Mouse (Mus musculus) CH12.LX (cell line): ENCODE measurements around the gene Ext2. TPM values are rescaled to one million over a fixed set of nuclear protein-coding genes. Genes with fewer than 3 reads are reported as not detected.

Source experiments
- DNase-seq: peaks from one replicate; pipeline ENCODE4 v3.0.0-alpha.2; 2013; ENCODE audit errors: extremely low read depth
- H3K27ac ChIP-seq: 2 replicates; pipeline ENCODE4 v1.5.1; 2012; ENCODE audit warnings: low read depth, mild to moderate bottlenecking, control low read depth, moderate library complexity; ENCODE audit not compliant: insufficient read depth
- H3K27me3 ChIP-seq: replicated peaks from 2 replicates; pipeline ENCODE3; 2012; ENCODE audit warnings: inconsistent platforms
- H3K36me3 ChIP-seq, 2 experiments: replicated peaks in 1 of 2; 2 replicates each; pipeline versions ENCODE3 to v1.6.1; 2012; ENCODE audit warnings: inconsistent platforms in 1 of 2, low read length in 1 of 2, mild to moderate bottlenecking in 1 of 2, mixed read lengths in 1 of 2, moderate library complexity in 1 of 2; ENCODE audit not compliant: control insufficient read depth in 1 of 2, insufficient read depth in 1 of 2
- H3K4me1 ChIP-seq, 2 experiments: 2 replicates each; pipeline ENCODE4 v1.6.1; 2012; ENCODE audit warnings: inconsistent platforms in 1 of 2, moderate library complexity in 1 of 2; ENCODE audit not compliant: insufficient read depth in 2 of 2, control insufficient read depth in 1 of 2
- H3K4me2 ChIP-seq: 2 replicates; pipeline ENCODE4 v1.6.1; 2012; ENCODE audit warnings: low read depth, mild to moderate bottlenecking, control low read depth; ENCODE audit not compliant: poor library complexity, insufficient read depth, severe bottlenecking
- H3K4me3 ChIP-seq, 3 experiments: fragments of 150-350 bp in 1 of 3; sonication (generic) in 1 of 3; replicated peaks in 1 of 3; 2 replicates each; pipeline versions ENCODE3 to v1.5.1; 2011 to 2012; ENCODE audit warnings: low read depth in 2 of 3, low read length in 2 of 3, mild to moderate bottlenecking in 2 of 3, moderate library complexity in 2 of 3, control low read depth in 1 of 3, improper control_type of control experiment in 1 of 3, inconsistent platforms in 1 of 3, mixed read lengths in 1 of 3; ENCODE audit not compliant: poor library complexity in 1 of 3
- H3K79me2 ChIP-seq: replicated peaks from 2 replicates; pipeline ENCODE4 v1.6.1; 2012; ENCODE audit warnings: mild to moderate bottlenecking, moderate library complexity; ENCODE audit not compliant: control insufficient read depth, poor library complexity, insufficient read depth, severe bottlenecking; ENCODE audit errors: extremely low read depth
- H3K9ac ChIP-seq: 2 replicates; pipeline ENCODE4 v1.6.1; 2012; ENCODE audit warnings: low read depth, mild to moderate bottlenecking, control low read depth, moderate library complexity; ENCODE audit not compliant: insufficient read depth
- H3K9me3 ChIP-seq: replicated peaks from 2 replicates; pipeline ENCODE3; 2012; ENCODE audit warnings: low read length, inconsistent platforms, mixed read lengths
- ELF1 ChIP-seq: IDR thresholded peaks from 2 replicates; pipeline ENCODE4 v1.6.1; 2014; ENCODE audit warnings: low read depth, mild to moderate bottlenecking, inconsistent platforms, low read length, improper control_type of control experiment
- HCFC1 ChIP-seq: IDR thresholded peaks from 2 replicates; pipeline ENCODE4 v1.6.1; 2012; ENCODE audit warnings: low read depth, mild to moderate bottlenecking, inconsistent platforms, low read length, improper control_type of control experiment
- IRF4 ChIP-seq: IDR thresholded peaks from 2 replicates; pipeline ENCODE4 v1.6.1; 2014; ENCODE audit warnings: low read depth, mild to moderate bottlenecking, inconsistent platforms, low read length, improper control_type of control experiment
- JUN ChIP-seq: IDR thresholded peaks from 2 replicates; pipeline ENCODE4 v1.6.1; 2011; ENCODE audit warnings: low read depth, mild to moderate bottlenecking, low read length, improper control_type of control experiment, moderate library complexity; ENCODE audit not compliant: insufficient read depth
- MAFK ChIP-seq: IDR thresholded peaks from 2 replicates; pipeline ENCODE4 v1.6.1; 2011; ENCODE audit warnings: low read length, improper control_type of control experiment; ENCODE audit not compliant: insufficient replicate concordance
- MAX ChIP-seq: IDR thresholded peaks from 2 replicates; pipeline ENCODE4 v1.6.1; 2011; ENCODE audit warnings: low read length, improper control_type of control experiment
- MAZ ChIP-seq: IDR thresholded peaks from 2 replicates; pipeline ENCODE4 v1.6.1; 2012; ENCODE audit warnings: low read depth, mild to moderate bottlenecking, inconsistent platforms, low read length, improper control_type of control experiment, moderate library complexity
- MEF2A ChIP-seq: IDR thresholded peaks from 2 replicates; pipeline ENCODE4 v1.6.1; 2014; ENCODE audit warnings: low read depth, mild to moderate bottlenecking, inconsistent platforms, low read length, improper control_type of control experiment, borderline replicate concordance
- NELFE ChIP-seq: IDR thresholded peaks from 2 replicates; pipeline ENCODE4 v1.6.1; 2011; ENCODE audit warnings: low read depth, low read length, improper control_type of control experiment
- PAX5 ChIP-seq: IDR thresholded peaks from 2 replicates; pipeline ENCODE4 v1.6.1; 2012; ENCODE audit warnings: low read length, inconsistent platforms, mixed read lengths
- POLR2AphosphoS2 ChIP-seq: IDR thresholded peaks from 2 replicates; pipeline ENCODE4 v1.6.1; 2011; ENCODE audit warnings: low read depth, low read length, improper control_type of control experiment
- SIN3A ChIP-seq: IDR thresholded peaks from 2 replicates; pipeline ENCODE4 v1.6.1; 2012; ENCODE audit warnings: low read length, improper control_type of control experiment, inconsistent platforms
- SMC3 ChIP-seq: IDR thresholded peaks from 2 replicates; pipeline ENCODE4 v1.6.1; 2011; ENCODE audit warnings: low read depth, low read length, improper control_type of control experiment
- TCF12 ChIP-seq: IDR thresholded peaks from 2 replicates; pipeline ENCODE4 v1.6.1; 2014; ENCODE audit warnings: low read depth, mild to moderate bottlenecking, inconsistent platforms, low read length, improper control_type of control experiment
- UBTF ChIP-seq: IDR thresholded peaks from 2 replicates; pipeline ENCODE4 v1.6.1; 2012; ENCODE audit warnings: low read depth, mild to moderate bottlenecking, inconsistent platforms, low read length, improper control_type of control experiment, moderate library complexity
- USF1 ChIP-seq: IDR thresholded peaks from 2 replicates; pipeline ENCODE4 v1.6.1; 2014; ENCODE audit warnings: low read depth, mild to moderate bottlenecking, inconsistent platforms, low read length, improper control_type of control experiment
- USF2 ChIP-seq: conservative IDR thresholded peaks from 2 replicates; pipeline ENCODE4 v1.6.1; 2011; ENCODE audit warnings: low read depth, low read length, improper control_type of control experiment
- ZC3H11A ChIP-seq: IDR thresholded peaks from 2 replicates; pipeline ENCODE4 v1.6.1; 2012; ENCODE audit warnings: low read depth, mild to moderate bottlenecking, inconsistent platforms, low read length, improper control_type of control experiment
- ZMIZ1 ChIP-seq: IDR thresholded peaks from 2 replicates; pipeline ENCODE4 v1.6.1; 2012; ENCODE audit warnings: low read depth, mild to moderate bottlenecking, inconsistent platforms, low read length, improper control_type of control experiment
- dilution Hi-C: fragments of 300-500 bp; cut with MboI; formaldehyde crosslinking; loops from 2 replicates; pipeline ENCODE4 v1.14.3; 2020; ENCODE audit warnings: low sequenced_read_pairs; ENCODE audit not compliant: extremely low pct_unique_long_range_greater_than_20kb, extremely low pct_ligation_motif_present
- in situ Hi-C: fragments of 300-500 bp; cut with MboI; formaldehyde crosslinking; loops from 3 replicates; pipeline ENCODE4 v1.14.3; 2019; ENCODE audit warnings: low sequenced_read_pairs, low pct_ligation_motif_present, low pct_unique_long_range_greater_than_20kb, mixed read lengths
- polyA plus RNA-seq: library from polyadenylated mRNA; unstranded; fragments of >175 nt; gene quantifications from 2 replicates; pipeline ENCODE4 v1.2.1, GENCODE M21; 2012; ENCODE audit warnings: low read depth; ENCODE audit not compliant: insufficient read length
- total RNA-seq, 2 experiments: library from RNA; depleted of rRNA; stranded (reverse); fragments of 300-350 nt in 1 of 2; fragments of >200 nt in 1 of 2; gene quantifications; 2 replicates each; pipeline ENCODE4 v1.2.3; 2012 to 2014

Ext2 gene
- total and polyA plus RNA-seq, 3 experiments, result 20.2 to 33.1 (median 26.9) TPM

- TF ChIP-seq SIN3A (no peak), UBTF (no peak), MAFK (no peak), MEF2A (no peak), PAX5 (no peak), ELF1 (no peak), MAX (no peak), IRF4 (no peak), ZC3H11A (no peak), ZMIZ1 (no peak), MAZ (no peak), USF1 (no peak)
- Histone ChIP-seq H3K9me3 (no peaks in the 10 kb centered on the region), H3K36me3 (peaks cover 35 to 73% of the 10 kb centered on the region in 2 experiments), H3K79me2 (no peaks in the 10 kb centered on the region), H3K27ac (no peak overlapping the region), H3K9ac (no peak overlapping the region), H3K4me2 (no peak overlapping the region), H3K27me3 (no peaks in the 10 kb centered on the region), H3K4me1 (peaks cover 20 to 34% of the 10 kb centered on the region in 2 experiments), H3K4me3 (no peak overlapping the region)
- dilution Hi-C loops (no loop called here), in situ Hi-C loops (no loop called here)
- no peak for DNase-seq
Measured at GRCm38 (mm10) chr2:93797162-93797795, 25.1 kb downstream of the Ext2 start.

GRCm38 (mm10) chr2:93794375-93794774, 28.0 kb downstream of the Ext2 start:
- dilution Hi-C loops, result no loop called here
- no peak overlapping the region for H3K4me3 ChIP-seq
- peaks cover 43 to 87% of the 10 kb centered on the region in 2 experiments for H3K36me3 ChIP-seq
- DNase-seq, result no peak
- no peak overlapping the region for H3K4me2 ChIP-seq
- H3K9me3 ChIP-seq, result no peaks in the 10 kb centered on the region
- H3K27me3 ChIP-seq, result no peaks in the 10 kb centered on the region
- TF ChIP-seq SMC3 (no peak), HCFC1 (no peak), USF2 (no peak), TCF12 (no peak), ELF1 (no peak), POLR2AphosphoS2 (no peak), NELFE (no peak), JUN (no peak)
- H3K9ac ChIP-seq, result no peak overlapping the region
- in situ Hi-C loops, result no loop called here
- H3K79me2 ChIP-seq, result no peaks in the 10 kb centered on the region
- H3K27ac ChIP-seq, result no peak overlapping the region
- H3K4me1 ChIP-seq, result peaks cover 0 to 5% of the 10 kb centered on the region in 2 experiments; a peak in 3 of 4 replicates
